Mouse (Mus musculus): ENCODE data around the gene Tspan5. TPM values are rescaled to one million over a fixed set of nuclear protein-coding genes. Genes with fewer than 3 reads are reported as not detected.

The Tspan5 gene
- 100 to 1,000 TPM; 201 to 205 TPM for total RNA-seq (2021)

- DNase-seq (ENCODE audit: extremely low spot score in 1 of 2, low spot score in 1 of 2) = peak; percentile 71 to 79
Measured at GRCm38 (mm10) chr3:138741649-138742565, at the start of gene Tspan5. Gene Tspan5 (plus strand): TSS chr3:138742195.

DNA sequence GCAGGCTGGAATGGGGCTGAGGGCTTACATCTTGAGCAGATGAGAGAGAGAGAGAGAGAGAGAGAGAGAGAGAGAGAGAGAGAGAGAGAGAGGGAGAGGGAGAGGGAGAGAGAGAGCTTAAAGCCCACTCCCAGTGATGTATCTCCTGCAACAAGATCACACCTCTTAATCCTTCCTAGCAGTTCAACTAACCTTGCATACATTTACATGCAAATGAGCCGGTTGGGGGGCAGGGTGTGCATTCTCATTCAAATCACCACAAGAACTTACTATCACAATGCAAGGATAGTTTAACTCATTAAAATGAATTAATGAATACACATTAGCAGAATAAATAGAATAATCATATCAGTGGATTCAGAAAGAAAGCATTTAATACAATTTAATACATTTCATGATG is 49.7 kb upstream of the Tspan5 start:
- no peak for DNase-seq (ENCODE audit: extremely low spot score in 1 of 2, low spot score in 1 of 2)

DNA sequence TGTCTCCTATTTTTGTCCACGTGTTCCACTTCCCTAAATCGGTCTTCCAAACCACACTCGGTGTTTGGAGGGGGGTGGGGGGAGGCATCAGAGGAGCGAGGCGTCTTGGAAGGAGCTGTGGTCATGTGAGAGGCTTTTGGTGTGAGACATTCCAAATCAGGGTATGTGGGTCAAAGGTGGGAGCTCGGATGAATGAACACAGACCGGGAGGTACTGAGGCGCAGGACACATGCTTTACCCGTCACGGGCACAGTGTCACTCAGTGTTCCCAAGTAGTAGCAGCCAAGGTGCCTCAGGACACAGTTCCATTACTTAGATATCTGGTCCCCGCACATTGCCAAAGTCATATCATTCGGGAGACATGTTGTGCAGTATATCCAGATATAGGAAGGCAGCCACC is 38.6 kb upstream of the Tspan5 start:
- no peak for DNase-seq (ENCODE audit: extremely low spot score in 1 of 2, low spot score in 1 of 2)

DNA sequence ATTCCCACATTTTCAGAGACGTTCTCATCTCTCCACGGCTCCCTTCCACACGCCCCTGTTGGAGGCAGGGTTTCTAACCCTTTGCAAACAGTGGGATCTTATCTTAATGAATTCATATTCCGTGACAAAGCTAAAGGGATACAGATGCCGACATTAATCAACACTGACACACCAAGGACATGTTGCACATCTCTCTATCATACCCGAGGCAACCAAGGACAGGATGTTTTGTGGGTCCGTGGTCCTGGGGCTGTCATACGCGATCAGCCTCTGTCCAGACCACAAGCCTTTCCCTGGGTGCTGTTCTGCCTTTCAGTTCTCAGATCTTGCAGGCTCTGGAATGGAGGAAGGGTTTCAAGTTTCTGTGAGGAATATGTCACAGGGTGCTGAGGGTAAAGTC is 37.5 kb upstream of the Tspan5 start:
- no peak for DNase-seq (ENCODE audit: extremely low spot score in 1 of 2, low spot score in 1 of 2)

DNA sequence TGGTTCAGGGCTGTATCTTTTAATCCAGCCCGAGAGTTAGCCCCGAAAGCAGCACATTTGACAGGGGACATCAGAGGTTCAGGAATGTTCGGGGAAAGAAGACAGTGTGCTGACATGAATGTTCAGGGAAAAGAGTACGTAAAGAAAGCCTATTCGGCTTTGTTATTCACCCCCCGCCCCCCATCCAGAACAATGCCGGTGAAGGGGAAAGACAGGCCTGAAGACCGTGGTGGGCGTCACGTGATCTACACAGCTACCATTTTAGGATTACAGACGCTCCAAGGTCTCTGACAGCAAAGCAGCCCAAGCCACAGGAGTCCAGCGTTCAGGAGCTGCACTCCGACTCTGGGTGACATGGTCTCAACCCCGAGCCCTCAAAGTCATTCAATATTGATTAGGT is 36.1 kb upstream of the Tspan5 start:
- no peak for DNase-seq (ENCODE audit: extremely low spot score in 1 of 2, low spot score in 1 of 2)

GRCm38 (mm10) chr3:138709183-138709582 is 32.8 kb upstream of the Tspan5 start:
- no peak for DNase-seq (ENCODE audit: extremely low spot score in 1 of 2, low spot score in 1 of 2)

- DNase-seq (ENCODE audit: extremely low spot score in 1 of 2, low spot score in 1 of 2) = no peak
Measured at GRCm38 (mm10) chr3:138711971-138712370, 30.0 kb upstream of the Tspan5 start.

DNA sequence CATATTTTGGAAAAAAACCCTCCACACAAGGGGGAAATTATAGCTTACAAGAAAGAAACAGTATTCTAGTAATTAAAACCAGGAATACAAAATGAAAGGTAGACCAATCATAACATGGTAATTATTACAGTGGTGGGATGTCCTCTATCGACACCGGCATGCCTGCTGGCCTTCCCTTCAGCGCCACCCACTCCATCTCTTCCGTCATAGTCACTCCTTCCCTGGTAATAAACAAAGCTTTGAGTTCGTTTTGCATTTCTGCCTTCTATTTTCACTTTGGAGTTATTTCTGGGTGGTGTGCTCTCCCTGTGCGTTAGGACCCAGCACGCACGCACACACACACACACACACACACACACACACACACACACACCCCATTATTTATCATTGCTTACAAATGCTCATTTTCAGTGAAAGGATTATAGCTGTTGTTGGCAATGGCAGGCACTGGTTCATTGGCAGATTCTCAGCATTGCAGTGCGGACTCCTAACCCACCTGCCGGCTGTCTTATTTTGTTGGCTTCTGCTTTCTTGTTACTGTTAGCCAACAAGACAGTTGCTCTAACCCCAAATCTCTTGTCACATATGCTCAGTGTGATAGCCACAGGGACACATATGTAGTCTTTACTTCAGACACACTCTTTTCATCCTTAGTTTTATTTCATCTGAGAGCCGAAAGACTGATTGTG is 29.4 kb upstream of the Tspan5 start:
- DNase-seq (ENCODE audit: extremely low spot score in 1 of 2, low spot score in 1 of 2) = no peak

DNA sequence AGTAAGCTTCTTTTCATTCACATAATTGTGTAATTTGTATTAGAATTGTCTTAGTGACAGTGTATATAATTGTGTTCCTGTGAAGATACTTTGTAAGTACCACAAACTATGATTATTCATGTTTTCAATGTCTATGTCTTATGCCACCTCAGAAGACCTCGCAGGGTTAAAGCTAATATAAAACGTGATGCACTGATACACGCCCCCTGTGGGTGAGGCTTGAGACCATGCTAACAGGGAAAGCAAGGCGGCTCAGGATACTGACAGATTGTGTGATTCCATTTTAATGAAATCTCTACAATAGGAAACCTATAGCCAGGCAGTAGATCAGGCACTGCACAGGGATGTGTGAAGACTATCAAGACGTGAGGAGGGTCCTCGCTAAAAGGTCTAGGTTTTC is 28.9 kb upstream of the Tspan5 start:
- peak in 1 of 2 experiments; percentile 16 for DNase-seq (ENCODE audit: extremely low spot score in 1 of 2, low spot score in 1 of 2)

DNA sequence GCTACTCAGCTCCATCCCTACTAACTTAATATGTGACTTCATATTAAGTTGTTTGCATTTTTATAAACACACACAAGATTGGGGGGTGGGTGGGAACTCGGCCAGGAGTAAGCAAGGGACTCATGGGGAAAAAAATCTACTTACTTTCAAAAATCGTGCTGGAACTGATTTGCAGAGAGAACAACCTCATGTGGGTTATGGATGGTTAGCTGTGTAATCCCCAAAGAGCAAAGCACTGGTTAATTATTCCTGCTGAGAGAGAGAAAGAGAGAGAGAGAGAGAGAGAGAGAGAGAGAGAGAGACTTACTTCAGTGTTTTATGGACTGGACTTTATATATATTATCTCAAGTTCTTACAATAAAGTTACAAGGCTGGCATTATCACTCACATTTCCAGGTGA is 27.2 kb upstream of the Tspan5 start:
- DNase-seq (ENCODE audit: extremely low spot score in 1 of 2, low spot score in 1 of 2) = no peak

DNA sequence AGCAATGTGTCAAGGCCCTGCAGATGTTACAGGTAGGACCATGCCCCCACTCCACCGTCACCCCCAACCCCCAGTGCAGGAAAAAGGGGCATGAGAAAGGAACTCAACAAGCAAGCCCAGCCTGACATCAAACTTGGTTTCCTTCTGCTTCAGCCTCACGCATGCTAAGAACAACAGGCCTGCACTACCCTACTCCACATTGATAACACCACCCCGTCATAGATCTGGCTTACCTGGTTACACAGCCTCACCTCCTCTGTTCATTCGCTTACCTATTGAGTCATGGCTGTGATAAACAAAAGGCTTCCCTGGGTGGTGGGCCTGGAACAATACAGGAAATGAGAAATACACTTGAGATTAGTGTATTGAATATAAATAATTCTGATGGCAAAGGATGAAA is 26.8 kb upstream of the Tspan5 start:
- no peak for DNase-seq (ENCODE audit: extremely low spot score in 1 of 2, low spot score in 1 of 2)

DNA sequence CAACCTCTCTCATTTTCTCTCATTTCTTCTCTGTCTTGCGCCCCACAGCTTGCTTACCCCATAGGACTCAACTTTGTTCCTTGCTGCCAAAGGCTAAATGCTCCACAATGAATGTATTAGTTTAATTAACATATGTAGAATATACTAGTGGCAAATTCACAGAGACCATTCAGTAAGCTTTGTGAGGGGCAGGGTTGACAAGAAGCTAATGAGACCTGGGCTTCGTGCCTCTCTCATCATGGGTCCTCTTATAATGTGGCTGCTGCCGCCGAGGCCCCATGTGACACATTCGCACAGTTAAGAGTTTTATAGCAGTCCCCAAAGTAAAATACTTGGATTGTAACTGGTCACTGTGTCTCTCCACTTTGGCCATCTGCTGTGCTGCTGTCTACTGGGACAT is 25.0 kb upstream of the Tspan5 start:
- no peak for DNase-seq (ENCODE audit: extremely low spot score in 1 of 2, low spot score in 1 of 2)

DNA sequence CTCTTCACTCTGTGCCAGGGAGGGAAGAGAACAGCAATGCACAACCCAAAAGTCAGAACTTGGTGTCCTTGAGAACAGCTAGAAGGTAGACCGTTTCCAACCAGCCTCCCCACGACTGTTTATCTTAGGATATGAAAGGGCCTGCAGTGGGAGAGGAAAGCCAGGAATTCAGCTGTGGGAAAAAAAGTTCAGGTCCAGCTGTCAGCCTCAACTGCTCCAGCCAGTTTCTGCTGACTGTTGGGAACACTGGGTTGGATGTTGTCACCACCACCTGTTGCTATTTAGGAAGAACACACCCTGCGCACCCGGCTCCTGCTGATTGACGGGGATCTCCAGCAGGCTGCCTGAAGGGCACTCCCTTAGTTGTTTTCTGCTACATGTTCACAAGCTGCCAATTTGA is 19.8 kb upstream of the Tspan5 start:
- DNase-seq (ENCODE audit: extremely low spot score in 1 of 2, low spot score in 1 of 2) = no peak

DNA sequence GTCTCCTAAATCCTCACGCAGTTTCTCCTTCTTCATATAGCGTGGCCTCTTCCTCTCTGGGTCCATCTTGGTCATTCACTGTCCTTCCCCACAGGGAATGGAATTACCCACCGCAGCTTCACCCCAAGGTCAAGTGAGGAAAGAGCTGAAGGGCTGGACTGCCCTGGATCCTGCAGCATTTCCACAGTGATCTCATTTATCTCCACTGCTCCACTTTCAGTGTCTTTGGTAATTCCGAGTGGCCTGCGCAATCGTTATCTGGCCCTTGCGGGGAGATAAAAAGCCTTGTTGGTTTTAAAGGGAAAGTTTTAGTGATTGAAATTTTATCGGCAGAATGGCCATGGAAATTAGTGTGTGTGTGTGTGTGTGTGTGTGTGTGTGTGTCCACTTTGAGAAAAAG is 14.4 kb upstream of the Tspan5 start:
- no peak for DNase-seq (ENCODE audit: extremely low spot score in 1 of 2, low spot score in 1 of 2)

GRCm38 (mm10) chr3:138728840-138729239 is 13.2 kb upstream of the Tspan5 start:
- DNase-seq (ENCODE audit: extremely low spot score in 1 of 2, low spot score in 1 of 2) = no peak

DNA sequence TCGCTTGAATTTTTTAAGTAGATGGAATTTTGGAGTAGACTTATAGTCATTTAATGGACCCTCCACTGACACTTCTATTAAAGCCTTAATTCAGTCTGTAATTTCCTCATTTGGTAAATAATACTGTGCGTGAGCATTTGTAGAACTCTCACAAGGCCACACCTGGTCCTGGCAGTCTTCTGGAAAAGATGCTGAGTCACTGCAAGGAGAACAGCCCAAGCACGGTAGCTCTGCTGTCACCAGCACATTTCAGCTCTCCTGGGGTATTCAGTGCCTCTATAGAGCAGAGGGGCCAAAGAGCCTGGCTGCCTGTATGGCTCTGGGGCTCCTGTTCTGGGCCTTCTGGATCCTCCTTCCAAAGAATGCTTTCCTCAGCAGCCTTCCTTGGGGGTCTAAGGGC is 11.2 kb upstream of the Tspan5 start:
- no peak for DNase-seq (ENCODE audit: extremely low spot score in 1 of 2, low spot score in 1 of 2)

GRCm38 (mm10) chr3:138735760-138736159 is 6.2 kb upstream of the Tspan5 start:
- no peak for DNase-seq (ENCODE audit: extremely low spot score in 1 of 2, low spot score in 1 of 2)

GRCm38 (mm10) chr3:138739150-138739700 is 2.8 kb upstream of the Tspan5 start:
- no peak for DNase-seq (ENCODE audit: extremely low spot score in 1 of 2, low spot score in 1 of 2)

GRCm38 (mm10) chr3:138740291-138740690 is 1.7 kb upstream of the Tspan5 start:
- no peak for DNase-seq (ENCODE audit: extremely low spot score in 1 of 2, low spot score in 1 of 2)

DNA sequence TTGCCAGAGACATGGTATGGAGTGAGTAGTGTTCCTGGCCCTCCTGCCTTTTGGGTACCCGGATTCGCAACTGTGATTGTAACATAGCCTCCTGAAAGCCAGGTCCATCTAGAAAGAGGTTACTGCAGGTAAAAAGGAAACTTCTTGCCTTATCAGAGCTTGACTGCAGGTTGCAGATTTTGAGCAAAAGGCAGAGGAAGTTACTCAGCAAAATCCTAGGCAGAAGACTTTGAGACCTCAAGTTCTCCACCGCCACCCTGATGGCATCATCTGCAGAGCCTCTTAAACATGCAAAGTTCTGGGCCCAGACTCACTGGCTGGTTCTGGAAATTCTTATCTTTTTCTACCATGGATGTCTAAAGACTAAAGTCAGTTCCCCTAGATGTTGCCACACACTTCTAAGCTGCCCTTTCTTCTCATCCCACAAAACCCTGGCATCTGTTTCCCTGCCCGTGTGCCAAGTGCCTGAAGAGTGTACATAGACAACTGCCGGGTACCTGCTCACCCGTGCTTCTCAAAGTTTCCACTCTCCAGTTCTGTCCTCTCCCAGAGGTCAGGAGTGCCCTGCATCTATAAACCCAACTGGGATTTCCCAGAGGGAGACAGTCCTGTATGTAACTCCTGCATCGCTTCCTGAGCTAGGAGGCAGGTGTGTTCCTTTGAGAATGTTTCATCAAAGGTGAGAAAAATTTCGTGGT is 1.0 kb upstream of the Tspan5 start:
- no peak for DNase-seq (ENCODE audit: extremely low spot score in 1 of 2, low spot score in 1 of 2)

DNA sequence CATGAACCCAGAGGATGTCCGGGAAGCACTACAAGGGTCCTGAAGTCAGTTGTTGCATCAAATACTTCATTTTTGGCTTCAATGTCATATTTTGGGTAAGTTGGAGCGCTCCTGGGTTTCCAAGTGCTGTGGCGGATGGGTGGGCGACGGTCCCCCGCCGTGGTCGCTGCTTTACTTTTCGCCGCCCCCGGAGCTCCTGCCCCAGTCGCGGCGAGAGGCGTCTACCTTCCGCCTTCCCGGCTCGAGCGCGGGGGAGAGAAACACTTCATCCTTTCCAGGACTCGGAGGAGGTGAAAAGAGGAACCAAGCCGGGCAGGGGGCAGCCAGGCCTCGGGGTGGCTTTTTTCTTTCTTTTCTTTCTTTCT is 553 bp downstream of the Tspan5 start:
- no peak for DNase-seq (ENCODE audit: extremely low spot score in 1 of 2, low spot score in 1 of 2)

All from layer of hippocampus, postnatal 25 days (tissue).